Mouse (Mus musculus): ENCODE data around the gene Krt26. TPM values are rescaled to one million over a fixed set of nuclear protein-coding genes. Genes with fewer than 3 reads are reported as not detected.

Gene Krt26
- polyA plus RNA-seq, 1 experiment from 2014 or later = not detected

Other genes starting within 250 kb of the Krt26 start
- gene Tns4, start 248.7 kb downstream of the Krt26 start, polyA plus RNA-seq (2015; fragmentation: Nextera tagmentation; extraction: Ambion mirVana) = 1.8 and 2.4 TPM in 2 replicates
- gene Ccr7, start 182.9 kb downstream of the Krt26 start, polyA plus RNA-seq (2015; fragmentation: Nextera tagmentation; extraction: Ambion mirVana) = 0.19 TPM in 2 replicates
- 177 and 203 TPM in 2 replicates for gene Smarce1, start 106.9 kb downstream of the Krt26 start, polyA plus RNA-seq (2015; fragmentation: Nextera tagmentation; extraction: Ambion mirVana)
- 0.19 and 0.28 TPM in 2 replicates for gene Krt222, start 93.9 kb downstream of the Krt26 start, polyA plus RNA-seq (2015; fragmentation: Nextera tagmentation; extraction: Ambion mirVana)
- not detected in 2 replicates for gene Krt24, start 52.7 kb downstream of the Krt26 start, polyA plus RNA-seq (2015; fragmentation: Nextera tagmentation; extraction: Ambion mirVana)
- 0.06 and 0.22 TPM in 2 replicates for gene Krt25, start 15.0 kb downstream of the Krt26 start, polyA plus RNA-seq (2015; fragmentation: Nextera tagmentation; extraction: Ambion mirVana)
- gene Krt27, start 13.1 kb upstream of the Krt26 start, polyA plus RNA-seq (2015; fragmentation: Nextera tagmentation; extraction: Ambion mirVana) = 0.15 TPM in 1 of 2 replicates, not detected in the other
- 0.14 and 0.21 TPM in 2 replicates for gene Krt28, start 36.9 kb upstream of the Krt26 start, polyA plus RNA-seq (2015; fragmentation: Nextera tagmentation; extraction: Ambion mirVana)
- 22.3 and 24.1 TPM in 2 replicates for gene Krt10, start 51.4 kb upstream of the Krt26 start, polyA plus RNA-seq (2015; fragmentation: Nextera tagmentation; extraction: Ambion mirVana)
- gene Krt12, start 84.3 kb upstream of the Krt26 start, polyA plus RNA-seq (2015; fragmentation: Nextera tagmentation; extraction: Ambion mirVana) = 0.12 and 0.19 TPM in 2 replicates
- 16.6 and 23.3 TPM in 2 replicates for gene Krt20, start 100.2 kb upstream of the Krt26 start, polyA plus RNA-seq (2015; fragmentation: Nextera tagmentation; extraction: Ambion mirVana)
- 92.1 and 140 TPM in 2 replicates for gene Krt23, start 155.2 kb upstream of the Krt26 start, polyA plus RNA-seq (2015; fragmentation: Nextera tagmentation; extraction: Ambion mirVana)
- 0.14 TPM in 1 of 2 replicates, not detected in the other for gene Krt39, start 183.4 kb upstream of the Krt26 start, polyA plus RNA-seq (2015; fragmentation: Nextera tagmentation; extraction: Ambion mirVana)
- not detected in 2 replicates for gene Krt40, start 205.2 kb upstream of the Krt26 start, polyA plus RNA-seq (2015; fragmentation: Nextera tagmentation; extraction: Ambion mirVana)
- not detected in 2 replicates for gene Krtap3-3, start 212.9 kb upstream of the Krt26 start, polyA plus RNA-seq (2015; fragmentation: Nextera tagmentation; extraction: Ambion mirVana)
- not detected in 2 replicates for gene Krtap3-2, start 218.9 kb upstream of the Krt26 start, polyA plus RNA-seq (2015; fragmentation: Nextera tagmentation; extraction: Ambion mirVana)
- not detected in 2 replicates for gene Gm11939, start 221.5 kb upstream of the Krt26 start, polyA plus RNA-seq (2015; fragmentation: Nextera tagmentation; extraction: Ambion mirVana)
- not detected in 2 replicates for gene Krtap3-1, start 228.7 kb upstream of the Krt26 start, polyA plus RNA-seq (2015; fragmentation: Nextera tagmentation; extraction: Ambion mirVana)
- gene Krtap1-5, start 243.1 kb upstream of the Krt26 start, polyA plus RNA-seq (2015; fragmentation: Nextera tagmentation; extraction: Ambion mirVana) = not detected in 2 replicates
- gene Krtap1-4, start 245.7 kb upstream of the Krt26 start, polyA plus RNA-seq (2015; fragmentation: Nextera tagmentation; extraction: Ambion mirVana) = not detected in 2 replicates

All from stomach, embryonic 16.5 days (tissue).